Mouse (Mus musculus) megakaryocyte, embryonic 14.5 days (primary cell): ENCODE data around the gene Zbtb16.

Source experiments
- FLI1 ChIP-seq: IDR thresholded peaks from 2 replicates; pipeline ENCODE4 v1.6.1; 2012; ENCODE audit warnings: low read length, inconsistent platforms, mixed read lengths
- GATA1 ChIP-seq: IDR thresholded peaks from 3 replicates; pipeline ENCODE4 v1.6.1; 2012; ENCODE audit warnings: mixed read lengths, low read length, inconsistent platforms, borderline replicate concordance

DNA sequence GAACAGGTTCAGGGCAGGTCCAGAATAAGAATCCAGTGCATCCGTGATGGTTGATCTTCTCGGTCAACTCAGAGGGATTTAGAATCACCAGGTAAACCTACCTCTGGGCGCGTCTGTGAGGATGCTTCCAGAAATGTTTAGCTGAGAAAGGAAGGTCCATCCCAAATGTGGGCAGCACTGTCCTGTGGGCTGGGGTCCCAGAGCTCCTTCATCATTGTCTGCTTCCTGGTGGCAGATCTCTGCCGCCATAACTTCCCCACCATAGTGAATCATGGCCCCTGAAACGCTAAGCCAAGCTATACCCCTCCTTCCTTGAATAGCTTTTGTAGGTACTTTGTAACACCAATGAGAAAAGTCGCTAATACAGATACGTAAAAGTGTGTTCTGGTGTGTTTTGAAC lies 194.4 kb downstream of the Zbtb16 start:
- no peak for TF ChIP-seq GATA1
- no peak for TF ChIP-seq FLI1
